13 mouse cellular contexts compared by ENCODE assay signal in the genomic region with DNA sequence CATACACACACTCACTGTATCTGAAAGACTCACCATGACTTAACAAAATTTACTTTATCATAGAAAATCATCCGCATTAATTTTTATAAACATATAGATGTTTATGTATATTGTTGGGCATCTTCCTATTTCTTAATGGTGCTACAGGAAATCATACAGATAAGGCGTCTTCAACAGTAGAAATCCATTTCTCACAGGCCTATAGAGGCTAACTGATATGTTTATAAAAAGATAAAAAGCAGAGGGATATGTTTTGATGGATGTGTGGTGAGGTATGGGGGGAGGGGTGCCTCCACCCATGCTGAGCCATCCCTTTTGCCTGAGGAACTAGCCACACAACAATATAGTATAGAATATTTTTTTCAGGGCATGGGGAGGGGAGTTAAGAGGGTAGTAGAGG.
"Had no signal": no experiment of that assay in that cellular context is flagged by ENCODE, and none has a peak within 500 bp of the region (broad histone marks: within the 10 kb centered on the region; RNA-seq: fewer than 3 reads in every experiment).

No protein-coding gene starts in this region.

- H3K27me3 ChIP-seq: intestine, embryonic 15.5 days; kidney, embryonic 15.5 days; midbrain, embryonic 12.5 days; stomach, embryonic 15.5 days had no signal

- ATAC-seq: intestine, embryonic 15.5 days; lung, postnatal 0 days; midbrain, embryonic 16.5 days had no signal

- H3K4me1 ChIP-seq: intestine, embryonic 15.5 days; kidney, embryonic 15.5 days; limb, embryonic 10.5 days; midbrain, embryonic 12.5 days; stomach, embryonic 15.5 days had no signal

- H3K9ac ChIP-seq: intestine, embryonic 15.5 days; kidney, embryonic 15.5 days; midbrain, embryonic 12.5 days; stomach, embryonic 15.5 days had no signal

- DNase-seq: kidney, adult 18-20 months; kidney, postnatal 14 days; lung, adult 2 months; lung, postnatal 36 days; thymus, adult 2 months; thymus, postnatal 25 days had no signal

- H3K4me3 ChIP-seq: intestine, embryonic 15.5 days; kidney, embryonic 15.5 days; limb, embryonic 10.5 days; midbrain, embryonic 12.5 days; stomach, embryonic 15.5 days had no signal

- H3K27ac ChIP-seq: intestine, embryonic 15.5 days; kidney, embryonic 15.5 days; limb, embryonic 10.5 days; midbrain, embryonic 12.5 days; stomach, embryonic 15.5 days had no signal

- H3K9me3 ChIP-seq: intestine, embryonic 15.5 days; kidney, embryonic 15.5 days; limb, embryonic 10.5 days; midbrain, embryonic 12.5 days; stomach, embryonic 15.5 days had no signal

- H3K36me3 ChIP-seq: intestine, embryonic 15.5 days; kidney, embryonic 15.5 days; limb, embryonic 10.5 days; midbrain, embryonic 12.5 days; stomach, embryonic 15.5 days had no signal

- H3K4me2 ChIP-seq: intestine, embryonic 15.5 days; kidney, embryonic 15.5 days; midbrain, embryonic 12.5 days; stomach, embryonic 15.5 days had no signal
